Mouse (Mus musculus) lung, adult 2 months (tissue): ENCODE results near the gene Gramd4.

Experiments used
- CTCF ChIP-seq: fragments of 200-500 bp; IDR thresholded peaks from 2 replicates; pipeline ENCODE4 v1.5.1; 2011; ENCODE audit warnings: mild to moderate bottlenecking, low read length, control low read depth; ENCODE audit not compliant: insufficient read depth
- POLR2A ChIP-seq: fragments of 200-500 bp; IDR thresholded peaks from 2 replicates; pipeline ENCODE4 v1.6.1; 2011; ENCODE audit warnings: low read depth, mild to moderate bottlenecking, control low read depth, low read length, borderline replicate concordance; ENCODE audit errors: extremely low read depth

DNA sequence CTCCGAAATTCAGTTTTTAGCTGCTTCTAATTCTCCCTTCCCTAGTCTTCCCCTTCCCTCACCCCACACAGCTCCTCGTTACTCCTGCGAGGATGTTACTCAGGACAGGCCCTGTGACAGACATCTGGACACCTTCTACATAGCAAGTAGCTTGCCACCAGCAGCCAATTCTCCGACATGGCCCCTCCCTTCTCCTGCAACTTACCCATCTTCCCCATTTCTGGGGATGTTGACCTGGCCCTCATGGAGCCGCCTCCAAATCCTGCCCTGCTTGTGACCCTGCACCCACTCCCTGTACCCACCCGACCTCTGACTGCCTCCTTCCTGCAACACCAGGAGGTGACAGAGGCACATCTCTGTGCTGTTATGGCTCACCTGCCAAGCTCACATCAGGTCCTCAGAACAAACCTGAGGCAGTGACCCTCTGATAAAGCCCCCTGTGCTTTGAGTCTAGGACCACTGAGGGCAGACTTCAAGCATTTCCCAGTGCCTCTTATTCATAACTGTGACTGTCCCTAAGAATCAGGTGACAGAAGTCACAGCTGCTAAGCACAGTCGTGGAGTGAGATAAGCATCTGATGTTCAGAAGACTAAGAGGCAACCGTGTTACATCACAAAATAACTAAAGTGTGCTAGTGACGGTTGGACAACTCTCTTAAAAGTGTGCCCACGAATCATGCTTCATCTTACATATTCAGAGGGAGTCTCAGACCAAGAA, 110.5 kb downstream of the Gramd4 start:
- TF ChIP-seq CTCF (no peak), POLR2A (no peak)
